Mouse (Mus musculus) stomach, postnatal 0 days (tissue): Measurements from ENCODE around the gene Moxd1.

Experiments used
- CTCF ChIP-seq: IDR thresholded peaks from 2 replicates; pipeline ENCODE4 v1.5.1; 2016; ENCODE audit warnings: antibody characterized with exemption, low read depth, mild to moderate bottlenecking, moderate library complexity
- EP300 ChIP-seq: optimal IDR thresholded peaks from 2 replicates; pipeline ENCODE3; 2016; ENCODE audit warnings: antibody characterized with exemption

GRCm38 (mm10) chr10:24217558-24218268 lies 5.6 kb upstream of the Moxd1 start:
- TF ChIP-seq CTCF (no peak), EP300 (no peak)
